Comparison of ENCODE assay signal across 8 mouse cellular contexts in the genomic region with DNA sequence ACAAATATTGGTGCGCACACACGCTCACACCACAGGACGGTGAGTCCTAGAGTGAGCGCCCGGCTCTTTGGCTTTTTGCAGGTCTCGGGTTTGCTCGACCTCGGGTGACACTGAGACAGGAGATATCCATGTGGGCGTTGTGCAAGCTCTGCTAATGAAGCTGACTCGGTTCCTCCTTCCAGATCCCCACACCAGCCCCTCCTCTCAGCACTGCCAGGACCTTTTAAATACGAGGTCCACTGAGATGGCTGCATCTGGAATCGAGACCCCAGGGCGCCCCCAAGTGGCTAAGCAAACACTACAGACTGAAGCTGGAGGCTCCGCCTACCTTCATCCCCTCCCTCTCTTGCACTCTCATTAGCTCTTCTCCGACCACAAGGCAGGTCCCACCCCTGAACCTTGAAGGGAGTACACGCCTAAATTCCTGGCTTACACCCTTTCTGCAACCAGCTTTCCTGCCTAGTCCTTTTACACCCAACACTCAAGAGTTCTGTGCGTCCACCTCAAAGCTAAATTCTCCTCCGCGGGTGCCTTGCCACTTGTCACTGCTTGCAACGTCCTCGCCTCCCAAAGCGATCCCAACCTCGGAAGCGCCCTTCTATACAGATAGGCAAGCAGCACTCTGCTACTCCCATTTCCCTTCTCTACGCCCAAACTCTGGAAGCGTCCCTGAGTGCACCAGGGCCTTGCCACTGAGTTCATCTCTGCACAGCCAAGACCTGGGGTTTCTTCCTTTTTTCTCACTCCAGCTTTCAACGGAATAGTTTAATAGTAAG. TPM values are rescaled to one million over a fixed set of nuclear protein-coding genes. Genes with fewer than 3 reads are reported as not detected.
DNase-seq lines count a peak whose midpoint lies in the region; ATAC-seq and TF ChIP-seq lines count a peak whose summit lies in the region.

No protein-coding gene starts in this region.

- H3K27ac ChIP-seq in heart, embryonic 11.5 days (ENCODE audit: low read depth, low read length), result peak overlapping the region; percentile 91
- H3K27ac ChIP-seq in kidney, embryonic 16.5 days (ENCODE audit: low read length), result peak overlapping the region; percentile 97
- peak overlapping the region; percentile 93 for H3K27ac ChIP-seq in liver, adult 2 months (replicated peaks; ENCODE audit: insufficient read depth, low read depth, low read length)

- H3K79me2 ChIP-seq in liver, adult 2 months (ENCODE audit: control insufficient read depth, insufficient read depth, low read length), result peaks cover 14% of the 10 kb centered on the region; the same call in 1 of the 2 replicates
- H3K79me2 ChIP-seq in myocyte (ENCODE audit: control insufficient read depth, insufficient read depth), result peaks cover 27% of the 10 kb centered on the region

- H3ac ChIP-seq in myocyte (ENCODE audit: control insufficient read depth, insufficient read length), result no peak overlapping the region

- 0 out of 2 replicates have a peak, but pooled peaks have one; percentile 24 for TF ChIP-seq POLR2A in liver, adult 2 months (IDR thresholded peaks at IDR 0.05; ENCODE audit: extremely low read depth, insufficient read depth, low read length)
- TF ChIP-seq POLR2A in myocyte (IDR thresholded peaks at IDR 0.05; ENCODE audit: insufficient read length, low read depth), result peak; percentile 10

- peak overlapping the region; percentile 74 for H3K9ac ChIP-seq in heart, embryonic 11.5 days (ENCODE audit: low read depth, low read length)
- peak overlapping the region; percentile 81 for H3K9ac ChIP-seq in kidney, embryonic 16.5 days (replicated peaks; ENCODE audit: low read length)
- peak overlapping the region; percentile 80 for H3K9ac ChIP-seq in liver, adult 2 months (ENCODE audit: low read depth, low read length)

- H3K9me3 ChIP-seq in heart, embryonic 11.5 days (replicated peaks; ENCODE audit: control insufficient read depth, low read length), result no peaks in the 10 kb centered on the region
- H3K9me3 ChIP-seq in kidney, embryonic 16.5 days (ENCODE audit: low read length), result no peaks in the 10 kb centered on the region

- ATAC-seq in erythroblast, adult 5-6 weeks (replicated peaks; ENCODE audit: low FRiP score, poor library complexity, severe bottlenecking), result peak; percentile 74
- peak; percentile 79 for ATAC-seq in heart, embryonic 11.5 days (replicated peaks; ENCODE audit: insufficient number of reproducible peaks, low FRiP score, low TSS enrichment)
- ATAC-seq in kidney, embryonic 16.5 days (ENCODE audit: low FRiP score, low TSS enrichment), result peak; percentile 93

- peak; percentile 85 for TF ChIP-seq CTCF in liver, adult 2 months (IDR thresholded peaks at IDR 0.05; ENCODE audit: low read depth, low read length)

- H3K4me3 ChIP-seq in heart, embryonic 11.5 days (ENCODE audit: low read depth, low read length), result peak overlapping the region; percentile 63
- H3K4me3 ChIP-seq in kidney, embryonic 16.5 days (ENCODE audit: low read length), result peak overlapping the region; percentile 80
- peak overlapping the region; percentile 79 for H3K4me3 ChIP-seq in liver, adult 2 months (ENCODE audit: insufficient read depth, low read depth, low read length)
- H3K4me3 ChIP-seq in myocyte, result peak overlapping the region; percentile 55

- H3K27me3 ChIP-seq in heart, embryonic 11.5 days (ENCODE audit: control insufficient read depth, insufficient read depth, low read length), result no peaks in the 10 kb centered on the region
- no peaks in the 10 kb centered on the region for H3K27me3 ChIP-seq in kidney, embryonic 16.5 days (ENCODE audit: insufficient read depth, low read length)
- no peaks in the 10 kb centered on the region for H3K27me3 ChIP-seq in liver, adult 2 months (ENCODE audit: control insufficient read depth, insufficient read depth, low read length)
- H3K27me3 ChIP-seq in myocyte (ENCODE audit: control insufficient read depth, insufficient read depth, insufficient read length), result no peaks in the 10 kb centered on the region
- no peaks in the 10 kb centered on the region for H3K27me3 ChIP-seq in splenic B cell, adult 2 months (ENCODE audit: control insufficient read depth, insufficient read depth, low read length, poor library complexity, severe bottlenecking)

- peak; percentile 96 to 97 for DNase-seq in B cell, adult 2 months
- DNase-seq in brain, adult 2 months (ENCODE audit: low read depth, low spot score), result peak; percentile 95
- peak; percentile 100 for DNase-seq in liver, adult 2 months (ENCODE audit: extremely low read depth, low read depth, low spot score)
- peak; percentile 95 for DNase-seq in splenic B cell, adult 2 months (ENCODE audit: low read depth, low spot score)

- no peaks in the 10 kb centered on the region for H3K4me1 ChIP-seq in heart, embryonic 11.5 days (ENCODE audit: control insufficient read depth, insufficient read depth, low read length)
- H3K4me1 ChIP-seq in kidney, embryonic 16.5 days (ENCODE audit: insufficient read depth, low read length), result 0 out of 2 replicates have a peak, but pooled peaks cover 18% of the 10 kb centered on the region
- H3K4me1 ChIP-seq in liver, adult 2 months (ENCODE audit: control insufficient read depth, insufficient read depth, low read length), result peaks cover 14% of the 10 kb centered on the region

- peak overlapping the region; percentile 57 for H3K4me2 ChIP-seq in heart, embryonic 11.5 days
- H3K4me2 ChIP-seq in kidney, embryonic 16.5 days (replicated peaks; ENCODE audit: low read depth, low read length), result peak overlapping the region; percentile 66
- peak overlapping the region; percentile 93 for H3K4me2 ChIP-seq in myocyte (ENCODE audit: low read depth)

- WGBS in heart, embryonic 11.5 days (ENCODE audit: insufficient replicate concordance), result 5% methylated on average over 27 of the region's 27 CpGs
- 2% methylated on average over 27 of the region's 27 CpGs for WGBS in kidney, embryonic 16.5 days
- under 1% methylated on average over 27 of the region's 27 CpGs for WGBS in liver, adult 2 months

- H3K36me3 ChIP-seq in heart, embryonic 11.5 days (ENCODE audit: control insufficient read depth, insufficient read depth, low read length), result no peaks in the 10 kb centered on the region
- no peaks in the 10 kb centered on the region for H3K36me3 ChIP-seq in kidney, embryonic 16.5 days (ENCODE audit: insufficient read depth, low read length)
- peaks cover 14% of the 10 kb centered on the region for H3K36me3 ChIP-seq in liver, adult 2 months (ENCODE audit: control insufficient read depth, insufficient read depth, low read length)
- no peaks in the 10 kb centered on the region for H3K36me3 ChIP-seq in myocyte (ENCODE audit: control insufficient read depth, insufficient read depth)
- H3K36me3 ChIP-seq in splenic B cell, adult 2 months (ENCODE audit: control insufficient read depth, insufficient read depth, low read length, poor library complexity, severe bottlenecking), result no peaks in the 10 kb centered on the region

TF ChIP-seq in myocyte, 11 proteins besides CTCF, POLR2A, EP300 and RAD21:
- TF ChIP-seq CEBPB (IDR thresholded peaks at IDR 0.05; ENCODE audit: insufficient read depth, poor library complexity, severe bottlenecking) (0 out of 2 replicates have a peak, but pooled peaks have one; percentile 18), MAX (IDR thresholded peaks at IDR 0.05; ENCODE audit: low read depth) (no peak), MYOG (IDR thresholded peaks at IDR 0.05; ENCODE audit: control insufficient read depth in 1 of 3, insufficient read depth in 1 of 3, insufficient read length in 2 of 3, low read depth in 2 of 3) (no peak), SRF (IDR thresholded peaks at IDR 0.05; ENCODE audit: control insufficient read depth, insufficient read length, low read depth) (peak; percentile 33), MYOD1 (IDR thresholded peaks at IDR 0.05; ENCODE audit: control insufficient read depth in 1 of 3, insufficient read length in 2 of 3, low read depth in 2 of 3) (no peak), POLR2AphosphoS2 (IDR thresholded peaks at IDR 0.05; ENCODE audit: insufficient read length, low read depth) (peak; percentile 65)

RNA-seq across cellular contexts. Expression of gene Idh1, which starts 8.0 kb away (rescaled TPM):
- 22.4 and 30.6 TPM in 2 replicates for total RNA-seq in erythroblast, adult 5-6 weeks (2015; ENCODE audit: low replicate concordance)
- total RNA-seq in erythroblast, adult 5-6 weeks (2017; ENCODE audit: low replicate concordance), result 37.5 and 40.2 TPM in 2 replicates
- 81.5 and 96.6 TPM in 2 replicates for polyA plus RNA-seq in heart, embryonic 11.5 days (2014; fragmentation: Nextera tagmentation; extraction: Ambion mirVana)
- polyA plus RNA-seq in kidney, embryonic 16.5 days (2015; fragmentation: Nextera tagmentation; extraction: Ambion mirVana), result 293 and 329 TPM in 2 replicates
- 510 and 624 TPM in 2 replicates for total RNA-seq in liver, adult 2 months (2014; rRNA removed)
- polyA plus RNA-seq in liver, adult 2 months (2012; rRNA removed), result 137 and 155 TPM in 2 replicates
- polyA plus RNA-seq in myocyte (2012; fragmentation: generic; extraction: Trizol), result 44.7 TPM

RNA-seq across cellular contexts. Expression of gene Pikfyve, which starts 8.2 kb away (rescaled TPM):
- 9.4 and 12.5 TPM in 2 replicates for total RNA-seq in erythroblast, adult 5-6 weeks (2015; ENCODE audit: low replicate concordance)
- total RNA-seq in erythroblast, adult 5-6 weeks (2017; ENCODE audit: low replicate concordance), result 11.0 and 14.8 TPM in 2 replicates
- 8.9 TPM in 2 replicates for polyA plus RNA-seq in heart, embryonic 11.5 days (2014; fragmentation: Nextera tagmentation; extraction: Ambion mirVana)
- 10.0 and 11.1 TPM in 2 replicates for polyA plus RNA-seq in kidney, embryonic 16.5 days (2015; fragmentation: Nextera tagmentation; extraction: Ambion mirVana)
- total RNA-seq in liver, adult 2 months (2014; rRNA removed), result 18.7 and 21.1 TPM in 2 replicates
- polyA plus RNA-seq in liver, adult 2 months (2012; rRNA removed), result 2.8 and 2.9 TPM in 2 replicates
- 4.2 TPM for polyA plus RNA-seq in myocyte (2012; fragmentation: generic; extraction: Trizol)

RNA-seq across cellular contexts. Expression of gene D630023F18Rik, which starts 55.3 kb away (rescaled TPM):
- 1.7 TPM in 1 of 2 replicates, not detected in the other for total RNA-seq in erythroblast, adult 5-6 weeks (2015; ENCODE audit: low replicate concordance)
- not detected in 2 replicates for total RNA-seq in erythroblast, adult 5-6 weeks (2017; ENCODE audit: low replicate concordance)
- polyA plus RNA-seq in heart, embryonic 11.5 days (2014; fragmentation: Nextera tagmentation; extraction: Ambion mirVana), result 0.09 and 0.25 TPM in 2 replicates
- 2.0 and 2.8 TPM in 2 replicates for polyA plus RNA-seq in kidney, embryonic 16.5 days (2015; fragmentation: Nextera tagmentation; extraction: Ambion mirVana)
- not detected in 2 replicates for total RNA-seq in liver, adult 2 months (2014; rRNA removed)
- polyA plus RNA-seq in liver, adult 2 months (2012; rRNA removed), result 0.17 TPM in 1 of 2 replicates, not detected in the other
- not detected for polyA plus RNA-seq in myocyte (2012; fragmentation: generic; extraction: Trizol)

RNA-seq across cellular contexts. Expression of gene Gm28845, which starts 59.0 kb away (rescaled TPM):
- not detected in 2 replicates for total RNA-seq in erythroblast, adult 5-6 weeks (2015; ENCODE audit: low replicate concordance)
- total RNA-seq in erythroblast, adult 5-6 weeks (2017; ENCODE audit: low replicate concordance), result 1.3 TPM in 1 of 2 replicates, not detected in the other
- not detected in 2 replicates for polyA plus RNA-seq in heart, embryonic 11.5 days (2014; fragmentation: Nextera tagmentation; extraction: Ambion mirVana)
- polyA plus RNA-seq in kidney, embryonic 16.5 days (2015; fragmentation: Nextera tagmentation; extraction: Ambion mirVana), result 0.29 TPM in 1 of 2 replicates, not detected in the other
- not detected in 2 replicates for total RNA-seq in liver, adult 2 months (2014; rRNA removed)
- not detected in 2 replicates for polyA plus RNA-seq in liver, adult 2 months (2012; rRNA removed)
- polyA plus RNA-seq in myocyte (2012; fragmentation: generic; extraction: Trizol), result not detected

Comparison
In these comparisons a context has a peak if more than half of its experiments do, and no peak if none do; other contexts are left out.
1. Peak in every context shown above with its lines: DNase-seq, ATAC-seq, H3K4me3 ChIP-seq and H3K27ac ChIP-seq.